Mouse (Mus musculus): ENCODE results near the gene Prickle4.
"Not testable (repeated sequence)": the region's sequence is repeated elsewhere in the genome, so short reads cannot be mapped to it uniquely, and the experiment has no call there.

Prickle4 gene

GRCm38 (mm10) chr17:47669166-47669565 lies 25.4 kb downstream of the Prickle4 start:
- no peak for DNase-seq (ENCODE audit: low read depth, low spot score)

- no peak for DNase-seq (ENCODE audit: low read depth, low spot score)
Measured at GRCm38 (mm10) chr17:47664474-47664873, 30.1 kb downstream of the Prickle4 start.

- no peak for DNase-seq (ENCODE audit: low read depth, low spot score)
Measured at GRCm38 (mm10) chr17:47663009-47663713, 31.4 kb downstream of the Prickle4 start.

- DNase-seq (ENCODE audit: low read depth, low spot score), result no peak
Measured at GRCm38 (mm10) chr17:47658741-47659243, 35.7 kb downstream of the Prickle4 start.

GRCm38 (mm10) chr17:47657901-47658300 lies 36.6 kb downstream of the Prickle4 start:
- DNase-seq (ENCODE audit: low read depth, low spot score), result no peak

GRCm38 (mm10) chr17:47655697-47656096 lies 38.8 kb downstream of the Prickle4 start:
- DNase-seq (ENCODE audit: low read depth, low spot score), result no peak

- DNase-seq (ENCODE audit: low read depth, low spot score), result not testable (repeated sequence)
Measured at GRCm38 (mm10) chr17:47654346-47654745, 40.2 kb downstream of the Prickle4 start.

GRCm38 (mm10) chr17:47651953-47652352 lies 42.6 kb downstream of the Prickle4 start:
- no peak for DNase-seq (ENCODE audit: low read depth, low spot score)

- no peak for DNase-seq (ENCODE audit: low read depth, low spot score)
Measured at GRCm38 (mm10) chr17:47648966-47649365, 45.6 kb downstream of the Prickle4 start.

GRCm38 (mm10) chr17:47646683-47647082 lies 47.9 kb downstream of the Prickle4 start:
- no peak for DNase-seq (ENCODE audit: low read depth, low spot score)

GRCm38 (mm10) chr17:47642992-47643391 lies 51.5 kb downstream of the Prickle4 start:
- no peak for DNase-seq (ENCODE audit: low read depth, low spot score)

All from brain, embryonic 18.5 days (tissue).